8 mouse cellular contexts compared by ENCODE assay signal in genomic region chr10:125965968-125966480, GRCm38 (mm10). TPM values are rescaled to one million over a fixed set of nuclear protein-coding genes. Genes with fewer than 3 reads are reported as not detected.
DNase-seq lines count a peak whose midpoint lies in the region; ATAC-seq and TF ChIP-seq lines count a peak whose summit lies in the region.

TSS of gene Lrig3 (plus strand) at chr10:125966168.

- under 1% methylated on average over 60 of the region's 62 CpGs for WGBS in heart, embryonic 11.5 days (ENCODE audit: insufficient replicate concordance)
- WGBS in kidney, embryonic 15.5 days: under 1% methylated on average over 62 of the region's 62 CpGs
- WGBS in limb, embryonic 15.5 days: under 1% methylated on average over 59 of the region's 62 CpGs
- WGBS in midbrain, embryonic 14.5 days: under 1% methylated on average over 62 of the region's 62 CpGs
- WGBS in stomach, embryonic 14.5 days: under 1% methylated on average over 62 of the region's 62 CpGs

- H3K27me3 ChIP-seq in erythroblast, embryonic 14.5 days (ENCODE audit: control insufficient read depth): peaks cover 30% of the 10 kb centered on the region
- peaks cover 58% of the 10 kb centered on the region for H3K27me3 ChIP-seq in heart, embryonic 11.5 days (ENCODE audit: control insufficient read depth, insufficient read depth, low read length)
- H3K27me3 ChIP-seq in kidney, embryonic 15.5 days: no peaks in the 10 kb centered on the region
- H3K27me3 ChIP-seq in limb, embryonic 15.5 days: no peaks in the 10 kb centered on the region
- peaks cover 8% of the 10 kb centered on the region; the same call in 1 of the 2 replicates for H3K27me3 ChIP-seq in midbrain, embryonic 14.5 days (ENCODE audit: control insufficient read depth, insufficient read depth, low read length)
- no peaks in the 10 kb centered on the region for H3K27me3 ChIP-seq in stomach, embryonic 14.5 days (ENCODE audit: control insufficient read depth, insufficient read depth, low read length)

- H3K4me3 ChIP-seq in erythroblast, embryonic 14.5 days (replicated peaks): peak within 1 kb of the TSS; percentile 57
- peak within 1 kb of the TSS; percentile 99 for H3K4me3 ChIP-seq in embryonic fibroblast, embryonic 13.5 days (ENCODE audit: insufficient read depth, low read length)
- peak within 1 kb of the TSS; percentile 71 for H3K4me3 ChIP-seq in heart, embryonic 11.5 days (ENCODE audit: low read depth, low read length)
- peak within 1 kb of the TSS; percentile 93 for H3K4me3 ChIP-seq in kidney, embryonic 15.5 days (replicated peaks)
- peak within 1 kb of the TSS; percentile 94 for H3K4me3 ChIP-seq in limb, embryonic 15.5 days
- peak within 1 kb of the TSS; percentile 74 for H3K4me3 ChIP-seq in midbrain, embryonic 14.5 days (replicated peaks; ENCODE audit: low read depth, low read length)
- H3K4me3 ChIP-seq in stomach, embryonic 14.5 days (ENCODE audit: low read depth, low read length): peak within 1 kb of the TSS; percentile 95

- peak; percentile 69 for TF ChIP-seq POLR2A in embryonic fibroblast, embryonic 13.5 days (IDR thresholded peaks at IDR 0.05; ENCODE audit: low read depth, low read length)

- no peak for TF ChIP-seq CTCF in embryonic fibroblast, embryonic 13.5 days (IDR thresholded peaks at IDR 0.05; ENCODE audit: borderline replicate concordance, insufficient read depth, low read length)

- H3K4me1 ChIP-seq in erythroblast, embryonic 14.5 days (ENCODE audit: control insufficient read depth): peaks cover 2% of the 10 kb centered on the region
- H3K4me1 ChIP-seq in embryonic fibroblast, embryonic 13.5 days (ENCODE audit: control insufficient read depth, insufficient read depth, low read length): no peaks in the 10 kb centered on the region
- H3K4me1 ChIP-seq in heart, embryonic 11.5 days (ENCODE audit: control insufficient read depth, insufficient read depth, low read length): peaks cover 2% of the 10 kb centered on the region; the same call in 1 of the 2 replicates
- H3K4me1 ChIP-seq in kidney, embryonic 15.5 days: peaks cover 37% of the 10 kb centered on the region
- peaks cover 21% of the 10 kb centered on the region for H3K4me1 ChIP-seq in limb, embryonic 15.5 days
- peaks cover 14% of the 10 kb centered on the region for H3K4me1 ChIP-seq in midbrain, embryonic 14.5 days (ENCODE audit: control insufficient read depth, insufficient read depth, low read length)
- H3K4me1 ChIP-seq in stomach, embryonic 14.5 days (ENCODE audit: control insufficient read depth, insufficient read depth, low read length): peaks cover 4% of the 10 kb centered on the region; the same call in 1 of the 2 replicates

- H3K9ac ChIP-seq in heart, embryonic 11.5 days (ENCODE audit: low read depth, low read length): peak within 1 kb of the TSS; percentile 79
- peak within 1 kb of the TSS; percentile 96 for H3K9ac ChIP-seq in kidney, embryonic 15.5 days
- peak within 1 kb of the TSS; percentile 99 for H3K9ac ChIP-seq in limb, embryonic 15.5 days
- H3K9ac ChIP-seq in midbrain, embryonic 14.5 days (replicated peaks; ENCODE audit: low read length): peak within 1 kb of the TSS; percentile 65
- H3K9ac ChIP-seq in stomach, embryonic 14.5 days (replicated peaks; ENCODE audit: low read depth, low read length): peak within 1 kb of the TSS; percentile 98

- no peaks in the 10 kb centered on the region for H3K36me3 ChIP-seq in erythroblast, embryonic 14.5 days (ENCODE audit: control insufficient read depth)
- H3K36me3 ChIP-seq in heart, embryonic 11.5 days (ENCODE audit: control insufficient read depth, insufficient read depth, low read length): no peaks in the 10 kb centered on the region
- H3K36me3 ChIP-seq in kidney, embryonic 15.5 days: no peaks in the 10 kb centered on the region
- H3K36me3 ChIP-seq in limb, embryonic 15.5 days: no peaks in the 10 kb centered on the region
- no peaks in the 10 kb centered on the region for H3K36me3 ChIP-seq in midbrain, embryonic 14.5 days (ENCODE audit: control insufficient read depth, insufficient read depth, low read length)
- no peaks in the 10 kb centered on the region for H3K36me3 ChIP-seq in stomach, embryonic 14.5 days (ENCODE audit: control insufficient read depth, insufficient read depth, low read length)

- ATAC-seq in erythroblast, adult 5-6 weeks (replicated peaks; ENCODE audit: low FRiP score, poor library complexity, severe bottlenecking): no peak
- peak; percentile 79 for ATAC-seq in heart, embryonic 11.5 days (replicated peaks; ENCODE audit: insufficient number of reproducible peaks, low FRiP score, low TSS enrichment)
- ATAC-seq in kidney, embryonic 15.5 days (replicated peaks; ENCODE audit: low FRiP score): peak; percentile 86
- ATAC-seq in limb, embryonic 15.5 days (ENCODE audit: insufficient number of reproducible peaks, low FRiP score, low TSS enrichment, low read depth): peak; percentile 83
- ATAC-seq in midbrain, embryonic 14.5 days (ENCODE audit: low FRiP score, low TSS enrichment): peak; percentile 87
- peak; percentile 77 for ATAC-seq in stomach, embryonic 14.5 days (ENCODE audit: insufficient number of reproducible peaks, insufficient read depth, low FRiP score, low read depth)

- peak; percentile 91 for DNase-seq in midbrain, embryonic 14.5 days

- peak within 1 kb of the TSS; percentile 81 for H3K27ac ChIP-seq in embryonic fibroblast, embryonic 13.5 days (ENCODE audit: insufficient read depth, low read length)
- peak within 1 kb of the TSS; percentile 50; the same call in 1 of the 2 replicates for H3K27ac ChIP-seq in heart, embryonic 11.5 days (ENCODE audit: low read depth, low read length)
- H3K27ac ChIP-seq in kidney, embryonic 15.5 days: peak within 1 kb of the TSS; percentile 97
- H3K27ac ChIP-seq in limb, embryonic 15.5 days: peak within 1 kb of the TSS; percentile 99
- H3K27ac ChIP-seq in midbrain, embryonic 14.5 days (replicated peaks; ENCODE audit: low read depth, low read length): peak within 1 kb of the TSS; percentile 68
- peak within 1 kb of the TSS; percentile 97 for H3K27ac ChIP-seq in stomach, embryonic 14.5 days (ENCODE audit: low read length)

- no peaks in the 10 kb centered on the region for H3K9me3 ChIP-seq in erythroblast, embryonic 14.5 days (ENCODE audit: control insufficient read depth, low read length)
- H3K9me3 ChIP-seq in heart, embryonic 11.5 days (replicated peaks; ENCODE audit: control insufficient read depth, low read length): no peaks in the 10 kb centered on the region
- H3K9me3 ChIP-seq in kidney, embryonic 15.5 days (replicated peaks): no peaks in the 10 kb centered on the region
- H3K9me3 ChIP-seq in limb, embryonic 15.5 days: no peaks in the 10 kb centered on the region
- no peaks in the 10 kb centered on the region for H3K9me3 ChIP-seq in midbrain, embryonic 14.5 days (ENCODE audit: control insufficient read depth, low read length)
- H3K9me3 ChIP-seq in stomach, embryonic 14.5 days (ENCODE audit: control insufficient read depth, low read depth, low read length): no peaks in the 10 kb centered on the region

- H3K4me2 ChIP-seq in heart, embryonic 11.5 days: peak within 1 kb of the TSS; percentile 97
- peak within 1 kb of the TSS; percentile 71 for H3K4me2 ChIP-seq in kidney, embryonic 15.5 days
- H3K4me2 ChIP-seq in limb, embryonic 15.5 days: peak within 1 kb of the TSS; percentile 51
- H3K4me2 ChIP-seq in midbrain, embryonic 14.5 days (ENCODE audit: low read length): peak within 1 kb of the TSS; percentile 99
- H3K4me2 ChIP-seq in stomach, embryonic 14.5 days (replicated peaks; ENCODE audit: low read depth, low read length): peak within 1 kb of the TSS; percentile 63

RNA-seq across cellular contexts. Expression of gene Lrig3, which starts in this region (rescaled TPM):
- not detected in 2 replicates for polyA plus RNA-seq in erythroblast, embryonic 14.5 days (2012)
- not detected in 2 replicates for total RNA-seq in erythroblast, adult 5-6 weeks (2015; ENCODE audit: low replicate concordance)
- 0.26 and 0.28 TPM in 2 replicates for total RNA-seq in erythroblast, adult 5-6 weeks (2017; ENCODE audit: low replicate concordance)
- polyA plus RNA-seq in embryonic fibroblast, embryonic 13.5 days (2011; ENCODE audit: insufficient read length, low read depth, missing spikeins): 25.8 and 47.7 TPM in 2 replicates
- polyA plus RNA-seq in heart, embryonic 11.5 days (2014; fragmentation: Nextera tagmentation; extraction: Ambion mirVana): 2.4 and 2.6 TPM in 2 replicates
- 22.6 and 24.0 TPM in 2 replicates for polyA plus RNA-seq in kidney, embryonic 15.5 days (2015; fragmentation: Nextera tagmentation; extraction: Ambion mirVana)
- polyA plus RNA-seq in limb, embryonic 15.5 days (2015; fragmentation: Nextera tagmentation; extraction: Ambion mirVana): 25.7 and 34.8 TPM in 2 replicates
- polyA plus RNA-seq in midbrain, embryonic 14.5 days (2014; fragmentation: Nextera tagmentation; extraction: Ambion mirVana): 2.4 and 5.5 TPM in 2 replicates
- polyA plus RNA-seq in stomach, embryonic 14.5 days (2014; fragmentation: Nextera tagmentation; extraction: Ambion mirVana): 37.0 and 37.5 TPM in 2 replicates
